Mouse (Mus musculus) myocyte (in vitro differentiated cells): Measurements from ENCODE around the gene Morc3. TPM values are rescaled to one million over a fixed set of nuclear protein-coding genes. Genes with fewer than 3 reads are reported as not detected.
A peak's percentile ranks its signal among the peaks of the same experiment; 100 is the strongest.

Experiments
- H3K27me3 ChIP-seq: one replicate; pipeline ENCODE4 v1.6.1; 2011; ENCODE audit not compliant: control insufficient read depth, insufficient read depth, insufficient read length
- H3K36me3 ChIP-seq: one replicate; pipeline ENCODE4 v1.6.1; 2011; ENCODE audit not compliant: control insufficient read depth, insufficient read depth
- H3K4me2 ChIP-seq: one replicate; pipeline ENCODE4 v1.6.1; 2011; ENCODE audit warnings: low read depth, control low read depth
- H3K4me3 ChIP-seq: one replicate; pipeline ENCODE4 v1.5.1; 2011; ENCODE audit warnings: mild to moderate bottlenecking, control low read depth, moderate library complexity
- H3K79me2 ChIP-seq: one replicate; pipeline ENCODE4 v1.6.1; 2011; ENCODE audit not compliant: control insufficient read depth, insufficient read depth
- H3ac ChIP-seq: one replicate; pipeline ENCODE4 v1.6.1; 2011; ENCODE audit not compliant: control insufficient read depth, insufficient read length
- CEBPB ChIP-seq: IDR thresholded peaks from 2 replicates; pipeline ENCODE4 v1.6.1; 2011; ENCODE audit warnings: mild to moderate bottlenecking, moderate library complexity; ENCODE audit not compliant: poor library complexity, insufficient read depth, severe bottlenecking
- E2F4 ChIP-seq: IDR thresholded peaks from one replicate; pipeline ENCODE4 v1.6.1; 2011; ENCODE audit warnings: mild to moderate bottlenecking, control low read depth, moderate library complexity; ENCODE audit not compliant: insufficient read depth
- MAX ChIP-seq: IDR thresholded peaks from one replicate; pipeline ENCODE4 v1.6.1; 2011; ENCODE audit warnings: low read depth, mild to moderate bottlenecking, control low read depth
- MYOD1 ChIP-seq, 3 experiments: IDR thresholded peaks; one replicate each; pipeline ENCODE4 v1.6.1; 2011; ENCODE audit warnings: control low read depth in 2 of 3, low read depth in 2 of 3, mild to moderate bottlenecking in 2 of 3, moderate library complexity in 1 of 3; ENCODE audit not compliant: insufficient read length in 2 of 3, control insufficient read depth in 1 of 3
- MYOG ChIP-seq, 3 experiments: IDR thresholded peaks; one replicate each; pipeline ENCODE4 v1.6.1; 2011; ENCODE audit warnings: control low read depth in 2 of 3, low read depth in 2 of 3, mild to moderate bottlenecking in 2 of 3; ENCODE audit not compliant: insufficient read length in 2 of 3, control insufficient read depth in 1 of 3, insufficient read depth in 1 of 3
- POLR2A ChIP-seq: IDR thresholded peaks from one replicate; pipeline ENCODE4 v1.6.1; 2011; ENCODE audit warnings: low read depth, mild to moderate bottlenecking, control low read depth, moderate library complexity; ENCODE audit not compliant: insufficient read length
- POLR2AphosphoS2 ChIP-seq: IDR thresholded peaks from one replicate; pipeline ENCODE4 v1.6.1; 2011; ENCODE audit warnings: low read depth, control low read depth; ENCODE audit not compliant: insufficient read length
- REST ChIP-seq: IDR thresholded peaks from one replicate; pipeline ENCODE4 v1.6.1; 2011; ENCODE audit warnings: mild to moderate bottlenecking, control low read depth, moderate library complexity; ENCODE audit not compliant: insufficient read depth, insufficient read length
- SRF ChIP-seq: IDR thresholded peaks from one replicate; pipeline ENCODE4 v1.6.1; 2011; ENCODE audit warnings: low read depth; ENCODE audit not compliant: control insufficient read depth, insufficient read length
- TCF12 ChIP-seq: IDR thresholded peaks from one replicate; pipeline ENCODE4 v1.6.1; 2011; ENCODE audit warnings: mild to moderate bottlenecking, control low read depth; ENCODE audit not compliant: poor library complexity, insufficient read depth, severe bottlenecking
- TCF3 ChIP-seq: IDR thresholded peaks from one replicate; pipeline ENCODE4 v1.6.1; 2011; ENCODE audit warnings: low read depth, control low read depth; ENCODE audit not compliant: insufficient read length
- USF1 ChIP-seq: IDR thresholded peaks from one replicate; pipeline ENCODE4 v1.6.1; 2011; ENCODE audit warnings: low read depth, mild to moderate bottlenecking, control low read depth, moderate library complexity
- polyA plus RNA-seq: library from polyadenylated mRNA; unstranded; fragments of >200 nt; fragmentation: generic; extraction: Trizol; gene quantifications from one replicate; pipeline ENCODE4 v1.2.1, GENCODE M21; 2012; ENCODE audit warnings: missing spikeins

The Morc3 gene
- polyA plus RNA-seq, 1 experiment = 10.6 TPM

GRCm38 (mm10) chr16:93877612-93878380, 45.9 kb downstream of the Morc3 start:
- peaks cover 41% of the 10 kb centered on the region for H3K36me3 ChIP-seq
- no peak for TF ChIP-seq POLR2A
- TF ChIP-seq POLR2AphosphoS2 = peak; percentile 25
- no peak overlapping the region for H3ac ChIP-seq
- no peak overlapping the region for H3K4me3 ChIP-seq
- no peak overlapping the region for H3K4me2 ChIP-seq
- no peaks in the 10 kb centered on the region for H3K27me3 ChIP-seq
- H3K79me2 ChIP-seq = no peaks in the 10 kb centered on the region

GRCm38 (mm10) chr16:93883423-93884085, 51.6 kb downstream of the Morc3 start, which contains the start of gene Chaf1b:
TSS of gene Chaf1b (plus strand) at chr16:93883901.
- H3K79me2 ChIP-seq = no peaks in the 10 kb centered on the region
- TF ChIP-seq MAX = no peak
- no peak for TF ChIP-seq CEBPB
- no peak for TF ChIP-seq MYOD1 (IDR thresholded peaks at IDR 0.05; ENCODE audit: control insufficient read depth in 1 of 3, insufficient read length in 2 of 3, low read depth in 2 of 3)
- no peak for TF ChIP-seq REST
- peak; percentile 71 for TF ChIP-seq E2F4
- TF ChIP-seq USF1 = no peak
- peak; percentile 24 for TF ChIP-seq POLR2A
- TF ChIP-seq SRF = no peak
- no peak for TF ChIP-seq TCF12
- TF ChIP-seq MYOG (IDR thresholded peaks at IDR 0.05; ENCODE audit: control insufficient read depth in 1 of 3, insufficient read depth in 1 of 3, insufficient read length in 2 of 3, low read depth in 2 of 3) = no peak
- TF ChIP-seq TCF3 = no peak
- TF ChIP-seq POLR2AphosphoS2 = no peak
- H3K27me3 ChIP-seq = no peaks in the 10 kb centered on the region

GRCm38 (mm10) chr16:93884086-93884721, 52.3 kb downstream of the Morc3 start:
- TF ChIP-seq TCF12 (no peak), MAX (no peak), CEBPB (no peak), USF1 (peak; percentile 37)
- peak overlapping the region; percentile 65 for H3K4me3 ChIP-seq
- H3K36me3 ChIP-seq = no peaks in the 10 kb centered on the region
- no peaks in the 10 kb centered on the region for H3K79me2 ChIP-seq
- H3K4me2 ChIP-seq = peak overlapping the region; percentile 93
- H3ac ChIP-seq = peak overlapping the region; percentile 24
- no peaks in the 10 kb centered on the region for H3K27me3 ChIP-seq

More at GRCm38 (mm10) chr16:93883423-93884085, 51.6 kb downstream of the Morc3 start, which contains the start of gene Chaf1b:
- Histone ChIP-seq H3K4me3 (peak within 1 kb of the TSS; percentile 65), H3ac (peak within 1 kb of the TSS; percentile 24), H3K4me2 (peak within 1 kb of the TSS; percentile 93), H3K36me3 (no peaks in the 10 kb centered on the region)

GRCm38 (mm10) chr16:93884722-93885113, 52.8 kb downstream of the Morc3 start:
- no peaks in the 10 kb centered on the region for H3K79me2 ChIP-seq
- H3K4me2 ChIP-seq = peak overlapping the region; percentile 93
- H3K27me3 ChIP-seq = no peaks in the 10 kb centered on the region
- no peaks in the 10 kb centered on the region for H3K36me3 ChIP-seq
- H3K4me3 ChIP-seq = peak overlapping the region; percentile 65
- TF ChIP-seq MYOD1 (IDR thresholded peaks at IDR 0.05; ENCODE audit: control insufficient read depth in 1 of 3, insufficient read length in 2 of 3, low read depth in 2 of 3) (no peak), TCF12 (no peak), MYOG (IDR thresholded peaks at IDR 0.05; ENCODE audit: control insufficient read depth in 1 of 3, insufficient read depth in 1 of 3, insufficient read length in 2 of 3, low read depth in 2 of 3) (no peak), TCF3 (no peak), REST (no peak), MAX (no peak), POLR2AphosphoS2 (no peak), POLR2A (no peak), E2F4 (no peak), USF1 (no peak), CEBPB (no peak), SRF (no peak)
- H3ac ChIP-seq = peak overlapping the region; percentile 24

- H3K4me3 ChIP-seq = no peak overlapping the region
- H3K79me2 ChIP-seq = no peaks in the 10 kb centered on the region
- peaks cover 4% of the 10 kb centered on the region for H3K36me3 ChIP-seq
- no peak for TF ChIP-seq CEBPB
- TF ChIP-seq E2F4 = no peak
- no peak for TF ChIP-seq TCF12
- TF ChIP-seq SRF = no peak
- no peak for TF ChIP-seq TCF3
- no peak for TF ChIP-seq MYOD1 (IDR thresholded peaks at IDR 0.05; ENCODE audit: control insufficient read depth in 1 of 3, insufficient read length in 2 of 3, low read depth in 2 of 3)
- TF ChIP-seq POLR2AphosphoS2 = no peak
- no peak for TF ChIP-seq POLR2A
- TF ChIP-seq MYOG (IDR thresholded peaks at IDR 0.05; ENCODE audit: control insufficient read depth in 1 of 3, insufficient read depth in 1 of 3, insufficient read length in 2 of 3, low read depth in 2 of 3) = no peak
- no peak for TF ChIP-seq USF1
- TF ChIP-seq MAX = no peak
- no peak for TF ChIP-seq REST
- no peak overlapping the region for H3K4me2 ChIP-seq
- no peak overlapping the region for H3ac ChIP-seq
- H3K27me3 ChIP-seq = no peaks in the 10 kb centered on the region
Measured at GRCm38 (mm10) chr16:93888481-93888880, 56.6 kb downstream of the Morc3 start.
